Mouse (Mus musculus) adipocyte (in vitro differentiated cells): Measurements from ENCODE around the gene Ccdc57.

ENCODE experiments used
- DNase-seq: peaks from one replicate; pipeline ENCODE4 v3.0.0-alpha.2; 2016; ENCODE audit warnings: low spot score

Ccdc57 gene

GRCm38 (mm10) chr11:120932564-120933398 lies at the start of gene Ccdc57:
Gene Ccdc57, minus strand, starts transcription at chr11:120932872.
- peak; percentile 85 for DNase-seq

GRCm38 (mm10) chr11:120982459-120982858 lies 49.8 kb upstream of the Ccdc57 start:
- DNase-seq, result no peak

DNA sequence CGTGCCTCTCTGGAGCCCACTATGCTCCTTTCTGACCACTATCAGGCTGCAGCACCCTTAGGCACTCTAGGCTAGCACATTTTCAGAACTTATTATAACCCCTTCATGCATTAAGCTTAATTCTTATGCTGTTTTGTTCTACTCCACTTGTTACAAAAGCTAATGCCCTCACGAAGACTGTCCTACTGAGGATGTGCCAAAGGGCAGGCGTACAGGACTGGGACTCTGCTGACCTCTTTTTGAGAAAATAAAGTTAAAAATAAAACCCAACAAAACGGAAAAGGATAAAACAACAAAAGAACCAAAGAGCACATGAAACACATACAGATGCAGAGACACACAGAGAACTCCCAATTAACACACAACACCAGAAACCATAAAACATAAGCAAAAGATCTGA lies 49.0 kb upstream of the Ccdc57 start:
- DNase-seq, result no peak

GRCm38 (mm10) chr11:120980427-120981035 lies 47.9 kb upstream of the Ccdc57 start:
- no peak for DNase-seq

DNA sequence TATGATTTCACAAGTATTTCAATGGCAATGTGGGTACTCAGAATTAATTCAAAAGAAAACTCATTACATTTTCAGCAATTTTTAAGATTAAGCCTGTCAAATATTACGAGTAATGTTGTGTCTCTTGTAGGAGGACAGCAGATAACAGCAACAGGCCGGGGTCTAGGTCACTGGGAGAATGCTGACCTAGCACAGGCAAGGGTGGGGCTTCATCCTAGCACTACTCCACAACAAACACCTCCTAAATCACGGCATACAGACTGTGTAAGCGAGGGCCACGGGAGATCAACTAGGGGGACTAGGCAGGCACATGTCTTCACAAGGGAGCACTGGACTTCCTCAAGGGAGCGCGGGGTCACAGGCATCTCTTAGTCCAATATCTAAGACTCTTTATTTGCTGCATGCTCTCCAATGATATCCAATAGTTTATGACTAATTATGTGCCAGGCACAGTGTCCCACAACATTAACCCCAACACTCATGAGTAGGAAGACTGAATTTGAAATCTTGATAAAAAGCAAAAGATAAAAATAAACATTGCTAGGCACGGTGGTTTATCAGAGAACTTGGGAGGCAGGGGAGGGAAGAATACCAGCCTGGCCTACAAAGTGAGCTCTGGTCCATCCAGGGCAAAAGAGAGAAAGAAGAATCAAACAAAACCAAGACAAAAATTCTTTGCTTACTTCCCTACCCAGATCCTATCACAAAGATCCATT lies 47.2 kb upstream of the Ccdc57 start:
- DNase-seq, result no peak

- no peak for DNase-seq
Measured at GRCm38 (mm10) chr11:120973318-120973717, 40.6 kb upstream of the Ccdc57 start.

DNA sequence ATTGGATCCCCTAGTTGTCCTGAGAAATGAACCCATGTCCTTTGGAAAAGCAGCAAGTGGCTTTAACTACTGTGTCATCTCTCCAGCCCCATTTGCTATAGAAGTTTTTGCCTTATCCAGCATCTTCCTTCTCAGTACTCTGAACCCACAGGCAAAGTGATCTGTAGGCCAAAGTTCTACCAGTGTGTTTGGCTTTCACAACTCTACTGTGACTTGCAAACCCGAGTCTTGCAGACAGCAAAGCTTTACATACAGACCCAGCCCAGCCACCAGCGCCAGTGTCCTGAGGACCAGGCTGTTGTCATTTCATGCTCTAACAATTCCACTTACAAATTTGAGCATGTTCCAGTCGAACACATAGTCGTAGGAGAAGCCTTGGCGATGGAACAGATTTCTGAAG lies 38.6 kb upstream of the Ccdc57 start:
- DNase-seq, result no peak

- no peak for DNase-seq
Measured at GRCm38 (mm10) chr11:120969742-120970141, 37.1 kb upstream of the Ccdc57 start.

DNA sequence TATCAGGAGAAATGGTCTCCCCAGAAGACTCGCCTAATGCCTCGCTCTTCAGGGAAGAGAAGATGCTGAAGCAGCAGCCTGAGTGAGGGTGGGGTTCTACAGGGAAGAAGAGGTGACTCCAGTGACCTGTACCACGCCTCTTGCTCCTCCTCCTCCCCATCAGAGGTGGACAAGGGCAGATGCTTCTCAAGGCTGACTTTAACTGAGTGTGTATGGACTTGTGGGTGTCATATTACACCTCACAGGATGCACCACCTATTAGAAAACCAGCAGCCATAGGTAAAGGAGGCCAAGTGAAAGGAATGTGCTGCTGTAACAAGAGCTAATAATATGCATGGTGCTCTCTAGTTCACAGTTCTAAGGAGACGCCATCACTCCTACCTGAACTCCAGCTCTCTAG lies 32.9 kb upstream of the Ccdc57 start:
- DNase-seq, result no peak

- DNase-seq, result no peak
Measured at GRCm38 (mm10) chr11:120964195-120965157, 31.8 kb upstream of the Ccdc57 start.

DNA sequence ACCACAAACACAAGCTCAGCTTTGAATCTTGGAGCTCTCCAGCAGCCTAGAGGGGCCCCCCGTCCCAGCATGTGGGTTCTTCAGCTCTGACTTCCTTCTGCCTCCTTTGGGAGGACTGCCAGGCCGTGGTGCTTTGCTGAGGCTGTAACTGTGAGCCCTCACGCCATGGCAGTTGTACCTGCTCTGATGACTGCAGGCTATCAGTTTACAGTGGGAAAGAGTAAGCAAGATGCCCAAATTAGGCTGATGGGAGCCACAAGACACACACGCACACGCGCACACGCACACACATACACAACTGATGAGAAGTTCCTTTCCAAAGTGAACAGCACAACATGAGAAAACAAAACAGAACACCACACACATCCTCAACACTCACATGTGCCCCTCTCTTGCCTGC lies 30.2 kb upstream of the Ccdc57 start:
- no peak for DNase-seq

DNA sequence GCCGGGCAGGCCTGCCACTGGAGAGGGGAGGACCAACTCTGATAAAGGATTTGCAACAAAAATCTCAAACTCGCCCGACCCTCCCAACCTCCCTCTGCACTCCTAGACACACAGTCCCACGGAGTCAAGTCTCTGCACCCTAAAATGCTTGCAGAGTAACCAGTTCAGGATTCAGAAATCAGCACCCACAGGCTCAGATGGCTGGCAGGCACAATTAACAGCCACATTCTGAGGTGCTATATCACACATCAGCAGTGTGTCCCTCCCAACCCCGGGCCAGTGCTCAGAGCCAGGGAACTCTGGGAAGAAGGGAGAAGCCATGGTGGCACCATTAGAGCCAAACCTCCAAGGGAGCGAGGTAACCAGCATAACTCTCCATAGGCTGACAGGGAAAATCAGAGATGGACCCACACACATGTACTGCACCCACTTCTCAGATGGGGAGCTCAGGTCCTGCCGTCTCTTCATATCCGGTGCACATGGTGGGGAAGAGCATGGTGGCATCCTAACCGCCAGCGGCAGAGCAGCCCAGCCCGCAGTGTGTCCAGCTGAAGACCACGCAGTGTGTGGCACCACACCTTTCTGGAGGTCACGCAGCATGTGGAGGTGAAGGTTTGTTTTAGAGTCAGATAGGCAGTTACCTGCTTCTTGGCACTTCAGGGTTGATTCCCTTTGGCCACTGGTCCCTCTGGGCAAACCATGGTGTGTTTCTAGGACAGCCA lies 29.5 kb upstream of the Ccdc57 start:
- no peak for DNase-seq

- DNase-seq, result no peak
Measured at GRCm38 (mm10) chr11:120961594-120961993, 28.9 kb upstream of the Ccdc57 start.

DNA sequence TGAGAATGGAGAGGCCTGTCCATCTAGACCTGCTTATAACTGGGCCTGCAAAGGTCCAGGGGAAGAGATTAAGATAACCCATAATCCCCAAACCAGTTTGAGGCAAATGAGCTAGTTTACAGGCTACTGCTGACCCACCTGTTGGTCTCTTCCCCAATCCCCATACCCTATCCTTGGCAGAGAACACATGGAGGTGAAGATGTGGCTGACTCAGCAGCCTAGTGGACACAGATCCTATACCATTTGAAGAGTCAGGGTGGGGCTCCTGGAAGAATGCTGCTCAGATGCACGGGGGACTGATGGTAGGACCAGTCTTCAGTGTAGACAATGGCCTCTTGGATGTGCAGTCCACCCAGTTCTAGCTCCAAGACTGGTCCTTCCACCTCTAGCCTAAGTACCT lies 27.6 kb upstream of the Ccdc57 start:
- no peak for DNase-seq

DNA sequence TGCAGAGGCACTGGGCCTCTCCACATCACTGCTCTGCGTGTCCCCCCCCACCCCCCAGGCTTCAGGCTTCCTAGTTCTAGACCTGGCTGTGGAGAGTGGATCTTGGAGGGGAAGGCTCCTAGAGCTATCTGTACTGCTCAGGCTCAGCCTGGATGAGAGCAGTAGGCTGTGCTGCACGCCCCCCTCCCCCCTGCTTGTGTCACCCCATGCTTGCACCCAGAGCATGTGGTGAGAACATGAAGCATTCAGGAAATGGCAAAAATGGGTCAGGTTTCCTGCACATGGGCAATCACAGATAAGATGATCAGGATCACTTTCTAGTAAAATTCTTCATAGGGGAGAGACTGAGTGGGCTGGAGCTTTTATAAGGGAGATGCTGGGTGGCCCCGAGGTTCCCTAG lies 26.9 kb upstream of the Ccdc57 start:
- DNase-seq, result no peak

- DNase-seq, result no peak
Measured at GRCm38 (mm10) chr11:120959066-120959465, 26.4 kb upstream of the Ccdc57 start.

- DNase-seq, result no peak
Measured at GRCm38 (mm10) chr11:120957731-120958257, 25.1 kb upstream of the Ccdc57 start.

DNA sequence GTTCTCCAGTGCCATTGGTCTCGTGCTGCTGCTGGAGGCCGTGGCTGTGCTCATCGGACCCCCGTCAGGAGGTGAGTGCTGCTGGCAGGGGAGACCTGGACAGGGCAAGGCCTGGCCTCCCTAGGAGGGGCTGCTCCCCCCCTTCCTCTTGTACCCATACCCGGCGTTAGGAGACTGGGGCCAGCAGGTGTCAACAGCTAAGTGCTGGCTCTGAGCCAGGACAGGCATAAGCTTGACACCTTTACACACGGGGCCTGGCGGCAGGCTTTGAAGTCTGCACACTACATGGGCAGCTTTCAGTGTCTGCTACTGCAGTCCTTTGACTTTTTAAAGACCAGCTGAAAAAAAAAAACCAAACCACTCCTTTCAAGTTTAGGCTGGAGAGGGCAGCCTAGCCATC lies 24.4 kb upstream of the Ccdc57 start:
- DNase-seq, result no peak

GRCm38 (mm10) chr11:120955701-120956100 lies 23.0 kb upstream of the Ccdc57 start:
- DNase-seq, result no peak

DNA sequence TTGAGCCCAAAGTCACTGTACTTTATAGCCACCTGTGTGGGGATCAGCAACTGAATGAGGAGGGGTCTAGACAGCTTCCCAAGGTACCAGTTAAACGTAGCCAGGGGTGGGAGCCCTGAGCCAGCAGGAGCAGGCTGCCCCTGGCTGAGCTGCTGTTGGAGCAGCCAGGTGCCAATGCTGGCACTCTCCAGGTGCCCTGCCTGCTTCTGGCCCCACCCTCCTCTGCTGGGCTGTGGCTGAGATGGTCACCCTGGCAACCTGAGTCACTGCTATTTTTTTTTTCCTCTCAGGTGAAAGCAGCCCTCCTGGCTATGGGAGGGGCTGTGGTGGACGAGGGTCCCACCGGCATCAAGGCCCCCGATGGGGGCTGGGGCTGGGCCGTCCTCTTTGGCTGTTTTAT lies 22.3 kb upstream of the Ccdc57 start:
- DNase-seq, result no peak
